Mouse (Mus musculus): ENCODE data around the gene Rpl22.

GRCm38 (mm10) chr4:152296371-152296770 is 29.2 kb upstream of the Rpl22 start:
- TF ChIP-seq CTCF (IDR thresholded peaks at IDR 0.05; ENCODE audit: extremely low read depth, insufficient read depth, insufficient read length, insufficient replicate concordance): no peak
- no peak for TF ChIP-seq POLR2A (IDR thresholded peaks at IDR 0.05; ENCODE audit: low read depth, low read length)

Data from spleen, adult 2 months (tissue).